Mouse (Mus musculus) v-Abl transformed pro-B cells (cell line): ENCODE data around the gene Atf6b.

ENCODE experiments used
- in situ Hi-C, 2 experiments: fragments of 400-800 bp; cut with MboI; formaldehyde crosslinking; loops; one replicate each; pipeline ENCODE4 v1.15.1; 2025; ENCODE audit not compliant: unreplicated experiment in 2 of 2

The Atf6b gene

DNA sequence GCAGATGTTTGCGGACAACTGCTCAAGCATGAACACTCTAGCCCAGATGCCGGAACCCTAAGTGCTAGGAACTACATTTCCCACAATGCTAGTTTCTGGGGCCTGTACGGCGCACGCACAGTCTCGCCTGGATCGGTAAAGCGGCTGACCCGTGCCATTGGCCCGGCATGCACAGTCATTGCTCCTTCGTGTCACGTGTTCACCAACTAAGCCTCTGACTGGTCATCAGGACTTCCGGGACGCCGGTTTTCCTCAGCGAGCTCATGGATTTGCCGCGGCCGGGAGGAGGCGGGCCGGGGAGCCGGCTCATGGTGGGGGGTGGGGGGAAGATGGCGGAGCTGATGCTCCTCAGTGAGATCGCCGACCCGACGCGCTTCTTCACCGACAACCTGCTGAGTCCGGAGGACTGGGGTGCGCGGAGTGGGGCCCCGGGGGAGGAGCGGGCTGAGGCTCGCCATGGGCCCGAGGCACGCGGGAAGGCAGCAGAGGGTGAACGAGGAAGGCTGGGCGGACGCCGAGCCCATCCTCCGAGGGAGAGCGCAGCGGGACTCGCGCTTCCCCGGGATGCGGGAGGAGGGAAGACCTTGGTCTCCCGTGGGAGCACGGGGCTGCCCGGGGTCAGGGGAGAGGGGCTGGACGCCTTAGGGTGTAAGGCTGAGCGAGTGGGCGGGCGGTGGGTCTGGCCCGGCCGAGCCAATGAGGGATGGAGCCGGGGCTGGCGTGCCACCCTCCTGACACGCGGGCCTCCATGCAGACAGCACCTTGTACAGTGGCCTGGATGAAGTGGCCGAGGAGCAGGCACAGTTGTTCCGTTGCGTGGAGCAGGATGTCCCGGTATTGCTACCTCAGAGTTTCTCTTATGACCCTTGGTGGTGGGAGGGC, at the start of gene Atf6b:
Atf6b (plus strand) TSS at position 241 of the 882 bp plus-strand sequence.
- in situ Hi-C loops, result loop anchor here (10.0 to 25.0 kb wide), 2 partner anchors 268 to 290 kb away; partner anchors contain the start of genes Neu1 (in 1 of the 2) and Slc44a4 (in 1 of the 2)

DNA sequence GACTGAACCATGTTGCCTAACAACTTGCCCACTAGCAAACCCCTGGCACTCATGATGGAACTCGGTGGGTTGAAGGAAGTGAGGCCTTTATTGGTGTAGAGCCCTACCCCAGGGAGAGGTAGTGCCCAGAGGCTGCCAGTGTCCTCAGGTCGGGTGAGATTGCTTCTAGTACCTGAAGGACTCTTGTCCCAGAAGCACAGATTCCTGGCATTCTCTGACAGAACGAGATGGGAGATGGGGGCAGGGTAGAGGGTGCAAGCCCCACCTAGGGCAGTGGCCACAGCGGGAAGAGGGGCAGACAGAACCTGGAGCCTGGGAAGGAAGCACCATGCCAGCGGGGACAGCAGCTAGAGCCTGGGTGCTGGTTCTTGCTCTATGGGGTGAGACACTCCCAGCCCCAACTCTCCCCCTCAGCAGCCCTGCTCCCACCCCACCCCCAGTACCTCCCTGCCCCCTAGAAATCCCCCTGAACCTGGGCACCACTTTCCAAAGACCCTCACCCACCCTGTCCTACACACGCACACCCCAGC, 49.3 kb upstream of the Atf6b start, which contains the start of gene Ager:
Ager (plus strand) TSS at position 297 of the 530 bp plus-strand sequence.
- in situ Hi-C loops, result no loop called here

DNA sequence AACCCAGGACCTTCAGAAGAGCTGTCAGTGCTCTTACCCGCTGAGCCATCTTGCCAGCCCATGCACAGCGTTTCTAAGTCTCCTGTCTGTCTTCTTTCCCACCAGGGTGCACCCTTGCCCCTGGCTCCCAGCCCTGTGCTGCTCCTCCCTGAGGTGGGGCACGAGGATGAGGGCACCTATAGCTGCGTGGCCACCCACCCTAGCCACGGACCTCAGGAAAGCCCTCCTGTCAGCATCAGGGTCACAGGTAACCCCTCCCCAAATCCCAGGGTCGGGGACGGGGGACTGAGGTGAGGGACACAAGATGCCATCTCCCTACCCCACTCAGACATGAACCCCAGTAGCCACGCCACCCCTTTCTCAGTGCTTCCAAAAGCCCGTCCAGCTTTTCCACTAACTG, 47.1 kb upstream of the Atf6b start:
- in situ Hi-C loops, result no loop called here

DNA sequence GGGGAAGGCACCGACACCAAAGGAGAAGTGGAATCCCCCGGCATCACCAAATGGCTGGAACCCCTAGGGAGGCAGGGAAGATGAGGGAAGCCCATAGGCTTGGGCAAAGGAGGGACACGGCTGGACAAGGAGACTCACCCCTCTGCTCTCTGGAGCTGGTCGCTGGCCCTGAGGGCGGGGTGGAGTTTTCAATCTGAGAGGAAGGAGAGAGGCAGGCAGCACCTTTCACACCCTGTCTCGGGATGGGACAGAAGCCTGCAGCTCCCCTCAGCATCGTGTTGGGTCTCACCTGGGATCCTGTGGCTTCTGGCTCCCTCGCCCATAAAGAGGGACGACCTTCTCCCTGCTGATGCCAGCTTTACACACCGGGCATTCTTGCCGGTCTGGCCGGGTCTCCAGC, 45.1 kb upstream of the Atf6b start:
- in situ Hi-C loops, result no loop called here

DNA sequence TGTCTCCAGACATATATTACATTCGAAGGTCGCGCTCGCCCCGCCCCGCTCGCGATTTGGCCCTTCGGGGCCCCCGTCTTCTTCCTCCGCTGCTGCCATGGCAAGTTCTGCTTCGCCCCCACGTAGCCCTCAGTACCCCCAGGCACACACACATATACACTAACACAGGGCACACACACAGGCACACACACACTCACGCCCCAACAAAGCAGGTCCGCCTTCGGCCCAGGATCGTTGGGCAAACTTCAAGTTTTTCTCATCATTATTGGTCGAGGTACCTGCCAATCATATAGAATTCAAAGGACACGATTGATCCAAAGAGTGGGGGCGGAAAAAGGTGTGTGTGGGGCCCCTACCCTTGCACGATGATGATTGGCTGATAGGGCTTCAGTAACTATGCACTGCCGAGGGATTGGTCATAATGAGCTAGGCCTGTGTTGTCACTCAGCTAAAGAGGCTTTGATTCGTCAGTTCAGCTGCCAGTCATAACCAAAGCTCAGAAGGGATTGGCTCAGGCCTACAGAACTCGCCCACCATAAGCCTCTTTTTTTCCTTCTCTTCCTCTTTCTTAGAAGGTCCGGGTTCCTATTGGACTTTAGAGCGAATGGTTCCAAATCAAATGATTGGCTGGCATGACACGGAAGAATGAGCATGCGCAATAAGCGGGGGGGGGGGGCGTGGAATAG, 43.4 kb upstream of the Atf6b start, which contains the start of gene Rnf5:
Rnf5 (minus strand) TSS at position 316 of the 686 bp plus-strand sequence.
- in situ Hi-C loops, result no loop called here

DNA sequence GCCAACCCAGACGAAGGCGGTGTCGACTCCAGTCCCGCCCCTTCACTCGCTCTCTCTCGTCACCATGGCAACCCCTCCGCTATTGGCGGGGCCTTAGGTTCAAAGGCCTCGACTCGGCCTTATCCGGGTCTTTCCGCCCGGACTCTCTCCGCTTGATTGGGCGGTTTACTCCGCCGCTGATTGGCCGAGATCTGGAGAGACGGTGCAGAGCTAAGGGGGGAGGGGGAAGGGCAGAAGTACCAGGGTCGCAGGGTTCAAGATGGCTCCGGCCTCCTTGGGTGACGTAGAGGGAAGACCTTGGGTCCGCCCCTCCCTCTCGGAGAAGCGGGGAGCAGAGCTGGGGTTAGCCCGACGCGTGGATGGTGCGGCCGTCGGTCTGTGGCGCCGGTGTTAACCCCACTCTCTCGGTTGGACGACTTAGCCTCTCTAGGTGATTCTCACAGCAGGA, 42.9 kb upstream of the Atf6b start, which contains the start of gene Agpat1:
Agpat1 (plus strand) TSS at position 202 of the 448 bp plus-strand sequence.
- in situ Hi-C loops, result no loop called here

DNA sequence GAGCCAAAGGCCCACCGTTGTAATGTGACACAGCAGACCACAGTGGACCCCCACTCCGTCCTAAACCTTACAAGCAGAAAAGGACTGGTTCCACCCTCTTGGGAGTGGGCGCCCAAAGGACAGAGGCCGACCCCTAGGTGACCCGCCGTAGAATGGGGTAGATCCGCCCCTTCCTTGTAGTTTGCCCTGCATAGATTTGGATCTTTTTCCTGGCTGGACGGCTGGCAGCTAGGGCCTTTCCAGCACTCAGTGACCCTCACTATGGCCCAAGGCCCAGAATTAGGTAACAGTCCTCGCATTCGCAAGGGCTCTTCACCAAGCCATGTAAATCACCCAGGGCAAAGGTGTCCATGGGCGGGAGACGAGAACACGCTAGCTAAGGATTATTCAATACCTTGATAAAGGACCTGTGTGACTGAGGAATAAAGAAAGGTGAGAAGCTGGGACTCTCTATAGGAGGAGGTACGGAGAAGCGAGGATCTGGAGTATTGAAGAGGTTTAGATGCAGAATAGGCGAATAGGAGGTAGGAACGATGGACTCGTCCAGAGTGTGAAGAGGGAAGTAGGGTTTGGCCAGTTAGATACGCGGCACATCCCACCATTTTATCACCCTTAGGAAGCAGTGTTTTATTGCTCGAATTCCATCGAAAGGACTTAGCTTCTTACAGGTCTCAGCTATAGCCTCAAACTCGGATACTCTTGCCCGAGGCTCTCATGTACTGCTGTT, 42.3 kb upstream of the Atf6b start:
- in situ Hi-C loops, result no loop called here

DNA sequence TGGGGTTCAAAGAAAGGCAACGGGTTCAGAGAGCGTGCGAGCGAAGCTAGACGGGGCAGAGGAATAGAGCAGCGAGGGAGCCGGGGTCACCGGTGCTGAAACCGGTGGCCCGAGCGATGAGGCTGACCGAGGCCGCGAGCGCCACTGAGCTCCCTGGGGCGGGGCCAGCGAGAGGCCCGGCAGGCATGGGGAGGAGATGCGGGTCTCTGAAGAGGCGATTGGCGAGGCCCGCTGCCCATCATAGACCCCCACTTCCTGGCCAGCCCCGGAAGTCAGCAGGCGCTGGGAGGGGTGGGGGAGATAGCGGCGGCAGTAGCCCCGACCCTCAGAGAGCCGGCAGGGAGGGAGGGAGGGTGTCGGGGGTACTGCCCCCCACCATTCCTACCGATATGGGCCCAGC, 41.3 kb upstream of the Atf6b start:
- in situ Hi-C loops, result no loop called here

DNA sequence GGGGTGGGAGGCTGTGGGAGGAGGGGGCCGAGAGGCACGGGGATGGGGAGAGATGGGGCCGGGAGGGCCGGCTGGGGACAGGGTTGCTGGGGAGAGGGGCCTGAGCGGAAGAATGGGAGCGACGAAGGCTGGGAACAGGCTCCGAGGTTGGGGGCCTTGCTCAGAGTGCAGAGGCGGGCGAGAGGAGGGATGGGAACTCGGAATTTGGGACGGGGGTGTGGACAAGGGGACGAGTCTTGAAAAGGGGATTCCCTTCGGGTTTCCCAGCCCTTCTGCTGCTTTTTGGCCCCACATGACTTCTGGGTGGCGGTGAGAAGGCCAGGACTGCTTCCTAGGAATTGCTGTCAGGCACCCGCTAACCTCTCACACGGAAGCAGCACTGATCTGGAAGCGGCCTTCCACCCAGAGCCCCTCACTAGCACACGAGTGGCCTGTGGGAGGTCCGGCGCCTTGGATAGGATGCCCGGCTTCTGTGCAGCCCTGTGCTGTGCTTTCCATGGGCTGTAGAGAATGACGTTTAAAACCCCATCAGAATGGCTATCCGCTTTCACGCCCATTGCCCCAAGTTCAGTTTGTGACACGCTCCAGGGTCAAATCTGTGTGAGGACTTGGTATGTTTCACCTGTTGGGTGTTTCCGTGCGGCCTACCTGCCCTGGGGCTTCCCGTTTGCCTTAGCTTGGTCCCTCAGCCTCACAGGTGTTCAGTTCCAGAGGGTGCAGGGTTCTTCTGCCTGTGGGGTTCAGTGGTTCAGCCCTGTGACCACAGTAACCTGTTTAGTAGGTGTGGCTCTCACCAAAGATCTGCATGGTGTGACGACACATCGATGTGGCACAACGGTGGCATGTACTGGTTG, 40.5 kb upstream of the Atf6b start:
- in situ Hi-C loops, result no loop called here

DNA sequence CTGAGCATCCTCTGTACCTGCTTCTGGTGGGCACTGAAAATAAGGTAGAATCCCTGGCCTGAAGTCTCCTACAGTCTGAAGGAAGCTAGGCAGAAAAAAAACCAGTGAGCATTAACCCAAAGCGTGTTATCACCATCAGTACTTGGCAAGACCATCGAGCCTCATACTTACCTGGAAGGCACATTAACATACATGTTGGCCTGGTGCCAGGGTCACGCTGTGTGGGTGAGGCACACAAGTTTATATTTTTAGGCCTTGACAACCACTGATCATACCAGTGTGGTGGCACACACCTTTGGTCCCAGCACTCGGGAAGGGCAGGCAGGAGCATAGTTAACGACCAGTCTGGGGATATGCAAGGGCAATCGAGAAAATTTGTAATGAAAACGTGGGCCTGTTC, 38.9 kb upstream of the Atf6b start:
- in situ Hi-C loops, result no loop called here

DNA sequence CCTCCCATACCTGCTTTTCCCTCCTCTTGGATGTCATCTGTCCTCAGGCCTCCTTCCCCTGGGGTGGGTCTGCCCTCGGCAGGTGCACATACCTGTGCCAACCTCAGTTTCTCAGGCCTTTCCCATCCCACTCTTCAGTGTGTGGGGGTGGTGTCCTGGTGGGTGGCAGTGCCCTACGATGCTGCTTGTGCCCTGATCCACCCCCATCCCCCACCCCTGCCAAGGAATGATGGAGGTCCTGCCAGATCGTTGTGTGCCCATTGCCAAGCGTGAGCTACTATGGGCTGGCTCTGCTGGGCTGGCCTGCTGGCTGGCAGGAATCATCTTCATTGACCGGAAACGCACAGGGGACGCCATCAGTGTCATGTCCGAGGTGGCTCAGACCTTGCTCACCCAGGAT, 35.9 kb upstream of the Atf6b start:
- in situ Hi-C loops, result no loop called here

DNA sequence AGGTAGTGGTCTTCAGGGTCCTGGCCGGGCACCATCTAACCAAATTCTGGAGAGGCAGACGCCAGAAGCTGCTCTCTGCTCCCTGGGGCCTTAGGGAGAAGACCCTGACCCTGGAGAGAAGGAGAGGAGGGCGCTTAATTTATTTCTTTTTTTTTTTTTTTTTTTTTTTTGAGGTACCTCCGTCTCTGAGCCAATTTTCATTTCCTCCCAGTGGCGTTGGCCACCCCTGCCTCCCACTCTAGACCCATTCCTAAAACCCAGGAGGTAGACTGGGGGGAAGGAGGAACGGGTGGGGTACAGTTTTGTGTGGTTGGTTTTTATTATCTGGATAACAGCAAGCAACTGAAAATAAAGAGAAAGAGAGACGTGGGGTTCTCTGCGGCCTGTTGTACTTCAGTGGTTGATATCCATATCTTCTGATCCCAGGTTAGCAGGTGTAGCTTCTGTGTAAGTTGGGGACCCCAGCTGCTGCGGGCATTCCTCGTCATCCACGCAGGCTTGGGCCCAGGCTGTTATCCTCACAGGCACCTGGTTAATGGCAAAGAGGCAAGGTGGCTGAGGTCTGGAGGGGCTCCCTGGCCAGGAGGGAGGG, 33.8 kb upstream of the Atf6b start:
- in situ Hi-C loops, result no loop called here

DNA sequence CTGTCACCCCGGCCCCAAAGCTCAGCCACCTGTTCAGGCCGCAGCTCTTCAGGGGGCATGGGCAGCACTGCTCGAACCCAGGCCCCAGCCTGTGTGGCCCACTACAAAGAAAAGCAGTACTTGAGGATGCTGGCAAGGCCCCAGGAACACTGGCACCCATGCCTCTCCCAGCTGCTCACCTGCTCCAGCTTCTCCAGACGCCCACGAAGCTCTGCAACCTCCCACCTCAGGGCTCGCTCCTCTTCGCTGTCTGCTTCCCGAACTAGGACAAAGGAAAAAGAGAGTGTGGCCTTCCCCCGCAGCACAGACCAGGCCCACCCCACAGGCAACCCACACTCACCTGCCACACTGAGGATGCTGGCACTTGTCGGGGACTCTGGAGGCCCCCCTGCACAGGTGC, 33.1 kb upstream of the Atf6b start:
- in situ Hi-C loops, result no loop called here

DNA sequence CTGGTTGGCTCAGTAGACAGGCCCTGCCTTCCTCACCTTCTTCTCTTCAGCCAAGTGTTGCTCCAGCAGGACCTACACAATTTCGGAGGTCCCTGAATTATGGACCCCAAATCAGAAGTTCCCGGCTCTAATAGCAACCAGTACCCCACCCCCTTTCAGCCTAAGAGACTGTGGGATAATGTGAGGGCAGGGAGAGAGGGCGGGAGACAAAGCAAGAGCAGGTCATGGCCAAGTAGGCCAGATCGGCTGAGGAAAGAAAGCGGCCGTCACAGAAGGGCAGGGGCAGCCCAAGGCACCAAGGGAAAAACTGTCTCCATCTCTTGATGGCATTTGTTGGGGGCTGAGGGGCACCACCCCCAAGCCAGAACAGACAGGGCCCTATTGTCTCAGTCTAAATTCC, 31.1 kb upstream of the Atf6b start, which contains the start of gene Egfl8:
Egfl8 (minus strand) TSS at position 101 of the 400 bp plus-strand sequence.
- in situ Hi-C loops, result loop anchor here (5.0 kb wide), 2 partner anchors 49 to 174 kb away; no protein-coding TSS in a partner anchor

DNA sequence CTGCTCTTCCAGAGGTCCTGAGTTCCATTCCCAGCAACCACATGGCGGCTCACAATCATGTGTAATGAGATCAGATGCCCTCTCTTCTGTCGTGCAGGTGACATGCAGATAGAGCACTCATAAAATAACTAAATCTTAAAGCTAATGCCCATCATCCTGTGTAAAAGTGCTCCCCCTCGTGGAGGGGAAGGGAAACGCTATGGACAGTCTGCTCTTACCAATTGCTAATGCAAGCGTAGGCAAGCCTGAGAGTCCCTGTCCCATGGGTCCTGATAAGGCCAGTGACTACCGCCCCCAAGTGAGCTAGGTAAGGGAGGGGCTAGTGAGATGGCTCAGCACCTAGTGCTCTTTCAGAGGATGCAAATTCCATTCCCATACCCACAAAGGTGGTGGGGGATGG, 27.9 kb upstream of the Atf6b start:
- in situ Hi-C loops, result loop anchor here (5.0 kb wide), 2 partner anchors 52 to 177 kb away; no protein-coding TSS in a partner anchor

DNA sequence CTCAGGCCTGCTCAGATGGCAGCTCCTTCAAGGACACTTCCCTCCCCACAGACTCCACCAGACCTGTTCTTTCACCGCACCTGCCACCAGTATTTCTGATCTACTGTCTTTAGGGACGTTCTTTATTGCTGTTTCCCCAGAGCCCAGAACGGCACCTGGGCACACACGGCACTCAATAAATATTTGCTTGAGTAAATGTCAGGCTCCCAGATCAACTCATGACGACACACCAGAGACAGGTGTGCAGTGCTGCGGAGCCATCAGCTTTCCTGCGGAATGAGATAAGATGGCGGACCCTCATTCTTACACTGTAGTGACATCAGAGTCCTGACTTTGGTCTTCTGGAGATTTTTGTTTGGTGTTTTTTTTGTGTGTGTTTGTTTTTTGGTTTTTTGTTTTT, 25.9 kb upstream of the Atf6b start:
- in situ Hi-C loops, result no loop called here

DNA sequence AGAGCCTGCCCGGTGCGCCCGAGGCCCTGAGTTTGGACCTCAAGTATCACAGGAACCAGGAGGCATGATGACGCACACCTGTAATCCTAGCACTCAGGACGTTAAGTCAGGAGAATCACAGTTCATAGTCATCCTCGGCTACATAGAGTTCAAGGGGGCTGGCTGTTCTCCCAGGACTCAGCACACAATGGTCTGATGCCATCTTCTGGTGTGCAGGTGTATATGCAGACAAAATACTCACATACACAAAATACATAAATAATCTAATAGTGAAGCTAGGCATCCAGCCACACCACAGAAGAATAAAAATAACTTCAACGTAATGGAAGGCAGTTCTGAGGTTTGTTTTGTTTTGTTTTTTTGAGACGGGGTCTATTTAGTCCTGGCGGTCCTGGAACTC, 23.8 kb upstream of the Atf6b start:
- in situ Hi-C loops, result no loop called here

DNA sequence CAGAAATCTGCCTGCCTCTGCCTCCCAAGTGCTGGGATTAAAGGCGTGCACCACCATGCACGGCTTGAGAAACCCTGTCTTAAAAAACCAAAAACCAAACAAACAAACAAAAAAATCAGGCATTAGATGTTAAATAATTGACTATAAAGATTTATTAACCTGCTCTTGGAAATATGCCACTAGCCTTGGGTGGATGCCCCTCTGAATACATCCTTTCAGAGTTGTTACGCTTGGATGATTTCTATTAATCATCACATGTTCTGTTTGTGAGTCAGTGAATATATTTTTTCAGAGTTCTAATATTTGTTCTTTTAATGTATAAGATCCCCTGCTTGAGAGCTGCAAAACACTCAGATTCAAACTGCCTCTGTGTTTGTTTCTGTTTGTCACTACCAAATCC, 22.0 kb upstream of the Atf6b start:
- in situ Hi-C loops, result loop anchor here (5.0 to 25.0 kb wide), 2 partner anchors 87 to 312 kb away; partner anchors contain the start of gene Neu1 (in 1 of the 2)
